Mouse (Mus musculus) forebrain, embryonic 12.5 days (tissue): ENCODE results near the gene Ano10. TPM values are rescaled to one million over a fixed set of nuclear protein-coding genes. Genes with fewer than 3 reads are reported as not detected.

Experiments used
- ATAC-seq: fragments of 200-750 bp; cut with Nextera tagmentation; 2 replicates; pipeline ENCODE4 v1.8.0; 2017; ENCODE audit warnings: moderate TSS enrichment; ENCODE audit not compliant: low FRiP score
- H3K27ac ChIP-seq: fragments of 300-500 bp; sonication (generic); 2 replicates; pipeline ENCODE4 v1.5.1; 2016; ENCODE audit warnings: mild to moderate bottlenecking
- H3K27me3 ChIP-seq: fragments of 300-500 bp; sonication (generic); 2 replicates; pipeline ENCODE4 v1.6.1; 2016; ENCODE audit warnings: mild to moderate bottlenecking
- H3K36me3 ChIP-seq: fragments of 300-500 bp; sonication (generic); replicated peaks from 2 replicates; pipeline ENCODE4 v1.6.1; 2016; ENCODE audit warnings: mild to moderate bottlenecking
- H3K4me1 ChIP-seq: fragments of 300-500 bp; sonication (generic); 2 replicates; pipeline ENCODE4 v1.6.1; 2016
- H3K4me2 ChIP-seq: fragments of 300-500 bp; sonication (generic); 2 replicates; pipeline ENCODE4 v1.6.1; 2016; ENCODE audit warnings: mild to moderate bottlenecking, moderate library complexity
- H3K4me3 ChIP-seq: fragments of 300-500 bp; sonication (generic); replicated peaks from 2 replicates; pipeline ENCODE4 v1.5.1; 2016; ENCODE audit warnings: mild to moderate bottlenecking
- H3K9ac ChIP-seq: fragments of 300-500 bp; sonication (generic); 2 replicates; pipeline ENCODE4 v1.6.1; 2016; ENCODE audit warnings: mild to moderate bottlenecking
- H3K9me3 ChIP-seq: fragments of 300-500 bp; sonication (generic); 2 replicates; pipeline ENCODE4 v1.6.1; 2016
- WGBS: fragments of 180-500 bp; shearing (Covaris S2); methylation state at CpG from one replicate; pipeline ENCODE4 v1.1.7; 2016; 5-methylcytosine and 5-hydroxymethylcytosine counted together
- polyA plus RNA-seq: library from polyadenylated mRNA; unstranded; fragments of >200 nt; fragmentation: Nextera tagmentation; extraction: Ambion mirVana; gene quantifications from 2 replicates; pipeline ENCODE4 v1.2.1, GENCODE M21; 2016

Gene Ano10
- polyA plus RNA-seq, 1 experiment from 2014 or later = 37.0 TPM

- H3K4me1 ChIP-seq = peaks cover 18% of the 10 kb centered on the region
- no peak overlapping the region for H3K4me3 ChIP-seq
- no peak overlapping the region for H3K9ac ChIP-seq
- H3K27me3 ChIP-seq = no peaks in the 10 kb centered on the region
- no peak overlapping the region for H3K27ac ChIP-seq
- peaks cover 23% of the 10 kb centered on the region for H3K36me3 ChIP-seq
- 0 out of 2 replicates have a peak, but pooled peaks cover 3% of the 10 kb centered on the region for H3K9me3 ChIP-seq
- no peak overlapping the region for H3K4me2 ChIP-seq
- WGBS = 96% methylated on average over 3 of the region's 3 CpGs
- no peak for ATAC-seq
These were observed 149.4 kb downstream of the Ano10 start for GRCm38 (mm10) chr9:122144776-122145175.

GRCm38 (mm10) chr9:122143219-122143618 lies 151.0 kb downstream of the Ano10 start:
- Histone ChIP-seq H3K9me3 (0 out of 2 replicates have a peak, but pooled peaks cover 3% of the 10 kb centered on the region), H3K4me1 (peaks cover 18% of the 10 kb centered on the region), H3K27me3 (no peaks in the 10 kb centered on the region), H3K9ac (no peak overlapping the region), H3K36me3 (peaks cover 23% of the 10 kb centered on the region), H3K4me2 (no peak overlapping the region), H3K27ac (no peak overlapping the region), H3K4me3 (no peak overlapping the region)
- ATAC-seq = no peak
- 88% methylated on average over 1 of the region's 1 CpGs for WGBS

GRCm38 (mm10) chr9:122139236-122139635 lies 155.0 kb downstream of the Ano10 start:
- Histone ChIP-seq H3K4me2 (no peak overlapping the region), H3K9me3 (0 out of 2 replicates have a peak, but pooled peaks cover under 1% of the 10 kb centered on the region), H3K27me3 (no peaks in the 10 kb centered on the region), H3K36me3 (peaks cover 19% of the 10 kb centered on the region), H3K9ac (no peak overlapping the region), H3K4me3 (no peak overlapping the region), H3K27ac (no peak overlapping the region), H3K4me1 (peaks cover 8% of the 10 kb centered on the region)
- 46% methylated on average over 2 of the region's 2 CpGs for WGBS
- ATAC-seq = no peak

GRCm38 (mm10) chr9:122138371-122139029 lies 155.7 kb downstream of the Ano10 start:
- peaks cover 13% of the 10 kb centered on the region for H3K36me3 ChIP-seq
- no peak for ATAC-seq
- peaks cover 8% of the 10 kb centered on the region for H3K4me1 ChIP-seq
- 94% methylated on average over 4 of the region's 4 CpGs for WGBS
- no peaks in the 10 kb centered on the region for H3K9me3 ChIP-seq
- no peak overlapping the region for H3K9ac ChIP-seq
- no peak overlapping the region for H3K27ac ChIP-seq
- no peak overlapping the region for H3K4me2 ChIP-seq
- no peaks in the 10 kb centered on the region for H3K27me3 ChIP-seq
- H3K4me3 ChIP-seq = no peak overlapping the region

GRCm38 (mm10) chr9:122137960-122138359 lies 156.3 kb downstream of the Ano10 start:
- Histone ChIP-seq H3K4me3 (no peak overlapping the region), H3K9ac (no peak overlapping the region), H3K4me2 (no peak overlapping the region), H3K27ac (no peak overlapping the region), H3K9me3 (no peaks in the 10 kb centered on the region), H3K4me1 (peaks cover 4% of the 10 kb centered on the region), H3K27me3 (no peaks in the 10 kb centered on the region), H3K36me3 (peaks cover 13% of the 10 kb centered on the region)
- WGBS = 69% methylated on average over 1 of the region's 1 CpGs
- ATAC-seq = no peak

- WGBS = 95% methylated on average over 2 of the region's 2 CpGs
- H3K4me1 ChIP-seq = no peaks in the 10 kb centered on the region; the same call in 1 of the 2 replicates
These were observed 158.4 kb downstream of the Ano10 start for GRCm38 (mm10) chr9:122135885-122136170.

GRCm38 (mm10) chr9:122135095-122135884 lies 158.9 kb downstream of the Ano10 start:
- Histone ChIP-seq H3K4me1 (peaks cover 2% of the 10 kb centered on the region; the same call in 1 of the 2 replicates), H3K4me2 (no peak overlapping the region), H3K4me3 (no peak overlapping the region), H3K36me3 (peaks cover 13% of the 10 kb centered on the region), H3K9me3 (no peaks in the 10 kb centered on the region), H3K27me3 (no peaks in the 10 kb centered on the region), H3K27ac (no peak overlapping the region), H3K9ac (no peak overlapping the region)
- no peak for ATAC-seq
- WGBS = 89% methylated on average over 1 of the region's 1 CpGs

More at GRCm38 (mm10) chr9:122135885-122136170, 158.4 kb downstream of the Ano10 start:
- H3K9me3 ChIP-seq = no peaks in the 10 kb centered on the region
- no peak overlapping the region for H3K9ac ChIP-seq
- no peak overlapping the region for H3K4me3 ChIP-seq
- ATAC-seq = no peak
- no peaks in the 10 kb centered on the region for H3K27me3 ChIP-seq
- no peak overlapping the region for H3K27ac ChIP-seq
- no peak overlapping the region for H3K4me2 ChIP-seq
- peaks cover 13% of the 10 kb centered on the region for H3K36me3 ChIP-seq

GRCm38 (mm10) chr9:122132145-122132544 lies 162.1 kb downstream of the Ano10 start:
- no peak overlapping the region for H3K9ac ChIP-seq
- no peak overlapping the region for H3K4me3 ChIP-seq
- peaks cover 8% of the 10 kb centered on the region for H3K36me3 ChIP-seq
- H3K4me1 ChIP-seq = peaks cover 4% of the 10 kb centered on the region; the same call in 1 of the 2 replicates
- H3K9me3 ChIP-seq = no peaks in the 10 kb centered on the region
- H3K4me2 ChIP-seq = no peak overlapping the region
- H3K27me3 ChIP-seq = no peaks in the 10 kb centered on the region
- H3K27ac ChIP-seq = no peak overlapping the region
- ATAC-seq = no peak
- WGBS = 86% methylated on average over 7 of the region's 7 CpGs

GRCm38 (mm10) chr9:122130666-122131065 lies 163.6 kb downstream of the Ano10 start:
- WGBS = 63% methylated on average over 3 of the region's 3 CpGs
- Histone ChIP-seq H3K9me3 (no peaks in the 10 kb centered on the region), H3K27ac (no peak overlapping the region), H3K4me2 (no peak overlapping the region), H3K4me1 (peaks cover 12% of the 10 kb centered on the region; the same call in 1 of the 2 replicates), H3K9ac (no peak overlapping the region), H3K4me3 (no peak overlapping the region), H3K36me3 (peaks cover 3% of the 10 kb centered on the region), H3K27me3 (no peaks in the 10 kb centered on the region)
- ATAC-seq = no peak

GRCm38 (mm10) chr9:122128686-122129085 lies 165.5 kb downstream of the Ano10 start:
- no peak for ATAC-seq
- Histone ChIP-seq H3K4me2 (no peak overlapping the region), H3K9ac (no peak overlapping the region), H3K9me3 (no peaks in the 10 kb centered on the region), H3K27me3 (no peaks in the 10 kb centered on the region), H3K4me1 (peaks cover 16% of the 10 kb centered on the region; the same call in 1 of the 2 replicates), H3K36me3 (no peaks in the 10 kb centered on the region; the same call in 1 of the 2 replicates), H3K27ac (no peak overlapping the region), H3K4me3 (no peak overlapping the region)
- WGBS = 84% methylated on average over 5 of the region's 5 CpGs

- Histone ChIP-seq H3K27me3 (no peaks in the 10 kb centered on the region), H3K4me3 (no peak overlapping the region), H3K36me3 (no peaks in the 10 kb centered on the region; the same call in 1 of the 2 replicates), H3K4me1 (peaks cover 16% of the 10 kb centered on the region; the same call in 1 of the 2 replicates), H3K4me2 (no peak overlapping the region), H3K9ac (no peak overlapping the region), H3K9me3 (no peaks in the 10 kb centered on the region), H3K27ac (no peak overlapping the region)
- WGBS = 62% methylated on average over 3 of the region's 3 CpGs
- ATAC-seq = no peak
These were observed 166.9 kb downstream of the Ano10 start for GRCm38 (mm10) chr9:122127271-122127785.

GRCm38 (mm10) chr9:122126790-122127189 lies 167.4 kb downstream of the Ano10 start:
- no peak for ATAC-seq
- Histone ChIP-seq H3K4me3 (no peak overlapping the region), H3K9me3 (no peaks in the 10 kb centered on the region), H3K4me2 (no peak overlapping the region), H3K9ac (no peak overlapping the region), H3K36me3 (no peaks in the 10 kb centered on the region), H3K27me3 (no peaks in the 10 kb centered on the region), H3K27ac (no peak overlapping the region), H3K4me1 (peaks cover 16% of the 10 kb centered on the region; the same call in 1 of the 2 replicates)
- WGBS = 77% methylated on average over 8 of the region's 8 CpGs
